Mouse (Mus musculus): Measurements from ENCODE around the gene Zmiz1. TPM values are rescaled to one million over a fixed set of nuclear protein-coding genes. Genes with fewer than 3 reads are reported as not detected.

Zmiz1 gene
- total and polyA plus RNA-seq, 3 experiments = 3.7 to 45.8 (median 11.1) TPM

- Histone ChIP-seq H3K79me2 (replicated peaks; ENCODE audit: control insufficient read depth, extremely low read depth, insufficient read depth, poor library complexity, severe bottlenecking) (no peaks in the 10 kb centered on the region), H3K27me3 (replicated peaks) (no peaks in the 10 kb centered on the region), H3K9ac (ENCODE audit: insufficient read depth, low read depth) (no peak overlapping the region), H3K27ac (ENCODE audit: insufficient read depth, low read depth) (no peak overlapping the region), H3K36me3 (replicated peaks in 1 of 2; ENCODE audit: control insufficient read depth in 1 of 2, insufficient read depth in 1 of 2, low read length in 1 of 2) (peaks cover 46 to 87% of the 10 kb centered on the region in 2 experiments), H3K4me3 (replicated peaks in 1 of 3; ENCODE audit: low read depth in 2 of 3, low read length in 2 of 3, poor library complexity in 1 of 3) (no peak overlapping the region), H3K9me3 (replicated peaks; ENCODE audit: low read length) (no peaks in the 10 kb centered on the region), H3K4me2 (ENCODE audit: insufficient read depth, low read depth, poor library complexity, severe bottlenecking) (no peak overlapping the region), H3K4me1 (ENCODE audit: control insufficient read depth in 1 of 2, insufficient read depth in 2 of 2) (peaks cover 0 to 28% of the 10 kb centered on the region in 2 experiments; a peak in 2 of 4 replicates)
- dilution Hi-C loops (cut with MboI; ENCODE audit: extremely low pct_ligation_motif_present, extremely low pct_unique_long_range_greater_than_20kb, low sequenced_read_pairs) (no loop called here), in situ Hi-C loops (cut with MboI; ENCODE audit: low pct_ligation_motif_present, low pct_unique_long_range_greater_than_20kb, low sequenced_read_pairs) (no loop called here)
- TF ChIP-seq ZNF384 (IDR thresholded peaks at IDR 0.05; ENCODE audit: low read depth, low read length) (no peak), ZC3H11A (IDR thresholded peaks at IDR 0.05; ENCODE audit: low read depth, low read length) (no peak), NRF1 (IDR thresholded peaks at IDR 0.05; ENCODE audit: low read depth, low read length) (no peak)
- no peak for DNase-seq (ENCODE audit: extremely low read depth)
Observed at GRCm38 (mm10) chr14:25540172-25540571, 81.2 kb downstream of the Zmiz1 start.

- no peak for DNase-seq (ENCODE audit: extremely low read depth)
- Histone ChIP-seq H3K36me3 (replicated peaks in 1 of 2; ENCODE audit: control insufficient read depth in 1 of 2, insufficient read depth in 1 of 2, low read length in 1 of 2) (peaks cover 51 to 87% of the 10 kb centered on the region in 2 experiments), H3K4me2 (ENCODE audit: insufficient read depth, low read depth, poor library complexity, severe bottlenecking) (no peak overlapping the region), H3K27me3 (replicated peaks) (no peaks in the 10 kb centered on the region), H3K27ac (ENCODE audit: insufficient read depth, low read depth) (no peak overlapping the region), H3K9me3 (replicated peaks; ENCODE audit: low read length) (no peaks in the 10 kb centered on the region), H3K79me2 (replicated peaks; ENCODE audit: control insufficient read depth, extremely low read depth, insufficient read depth, poor library complexity, severe bottlenecking) (no peaks in the 10 kb centered on the region), H3K4me3 (replicated peaks in 1 of 3; ENCODE audit: low read depth in 2 of 3, low read length in 2 of 3, poor library complexity in 1 of 3) (no peak overlapping the region), H3K9ac (ENCODE audit: insufficient read depth, low read depth) (no peak overlapping the region), H3K4me1 (ENCODE audit: control insufficient read depth in 1 of 2, insufficient read depth in 2 of 2) (peaks cover 0 to 34% of the 10 kb centered on the region in 2 experiments; a peak in 2 of 4 replicates)
- dilution Hi-C loops (cut with MboI; ENCODE audit: extremely low pct_ligation_motif_present, extremely low pct_unique_long_range_greater_than_20kb, low sequenced_read_pairs) (no loop called here), in situ Hi-C loops (cut with MboI; ENCODE audit: low pct_ligation_motif_present, low pct_unique_long_range_greater_than_20kb, low sequenced_read_pairs) (no loop called here)
- TF ChIP-seq RAD21 (IDR thresholded peaks at IDR 0.05; ENCODE audit: low read depth, low read length) = no peak
- TF ChIP-seq NELFE (IDR thresholded peaks at IDR 0.05; ENCODE audit: low read depth, low read length) = no peak
- no peak for TF ChIP-seq ZKSCAN1 (IDR thresholded peaks at IDR 0.05; ENCODE audit: borderline replicate concordance, low read depth, low read length)
- TF ChIP-seq JUND (conservative IDR thresholded peaks at IDR 0.05; ENCODE audit: low read depth, low read length) = no peak
Observed at GRCm38 (mm10) chr14:25541213-25541612, 82.2 kb downstream of the Zmiz1 start.

GRCm38 (mm10) chr14:25543098-25543497 lies 84.1 kb downstream of the Zmiz1 start:
- Histone ChIP-seq H3K36me3 (replicated peaks in 1 of 2; ENCODE audit: control insufficient read depth in 1 of 2, insufficient read depth in 1 of 2, low read length in 1 of 2) (peaks cover 49 to 81% of the 10 kb centered on the region in 2 experiments), H3K9ac (ENCODE audit: insufficient read depth, low read depth) (no peak overlapping the region), H3K27me3 (replicated peaks) (no peaks in the 10 kb centered on the region), H3K79me2 (replicated peaks; ENCODE audit: control insufficient read depth, extremely low read depth, insufficient read depth, poor library complexity, severe bottlenecking) (no peaks in the 10 kb centered on the region), H3K4me1 (ENCODE audit: control insufficient read depth in 1 of 2, insufficient read depth in 2 of 2) (peaks cover 0 to 53% of the 10 kb centered on the region in 2 experiments; a peak in 2 of 4 replicates), H3K4me2 (ENCODE audit: insufficient read depth, low read depth, poor library complexity, severe bottlenecking) (no peak overlapping the region), H3K9me3 (replicated peaks; ENCODE audit: low read length) (no peaks in the 10 kb centered on the region), H3K4me3 (replicated peaks in 1 of 3; ENCODE audit: low read depth in 2 of 3, low read length in 2 of 3, poor library complexity in 1 of 3) (no peak overlapping the region), H3K27ac (ENCODE audit: insufficient read depth, low read depth) (no peak overlapping the region)
- dilution Hi-C loops (cut with MboI; ENCODE audit: extremely low pct_ligation_motif_present, extremely low pct_unique_long_range_greater_than_20kb, low sequenced_read_pairs) (no loop called here), in situ Hi-C loops (cut with MboI; ENCODE audit: low pct_ligation_motif_present, low pct_unique_long_range_greater_than_20kb, low sequenced_read_pairs) (no loop called here)
- DNase-seq (ENCODE audit: extremely low read depth) = no peak
- TF ChIP-seq E2F4 (IDR thresholded peaks at IDR 0.05; ENCODE audit: insufficient replicate concordance, low read depth, low read length) (no peak), POLR2AphosphoS2 (IDR thresholded peaks at IDR 0.05; ENCODE audit: low read depth, low read length) (no peak), TBP (conservative IDR thresholded peaks at IDR 0.05; ENCODE audit: low read depth, low read length) (no peak), BHLHE40 (IDR thresholded peaks at IDR 0.05; ENCODE audit: low read depth, low read length) (no peak), MXI1 (IDR thresholded peaks at IDR 0.05; ENCODE audit: low read depth, low read length) (no peak), ZC3H11A (IDR thresholded peaks at IDR 0.05; ENCODE audit: low read depth, low read length) (no peak), TCF12 (IDR thresholded peaks at IDR 0.05; ENCODE audit: low read depth, low read length) (no peak), ETS1 (conservative IDR thresholded peaks at IDR 0.05; ENCODE audit: low read depth, low read length) (no peak), MAFK (IDR thresholded peaks at IDR 0.05; ENCODE audit: insufficient replicate concordance, low read length) (no peak), ZNF384 (IDR thresholded peaks at IDR 0.05; ENCODE audit: low read depth, low read length) (no peak), RCOR1 (conservative IDR thresholded peaks at IDR 0.05; ENCODE audit: low read depth, low read length) (no peak), EP300 (IDR thresholded peaks at IDR 0.05; ENCODE audit: low read length) (no peak), GABPA (IDR thresholded peaks at IDR 0.05; ENCODE audit: insufficient replicate concordance, low read depth, low read length) (no peak), ELF1 (IDR thresholded peaks at IDR 0.05; ENCODE audit: low read depth, low read length) (no peak), MEF2A (IDR thresholded peaks at IDR 0.05; ENCODE audit: borderline replicate concordance, low read depth, low read length) (no peak)

Data from CH12.LX (cell line).